Mouse (Mus musculus) stomach, adult 2 months (tissue): ENCODE measurements around the gene Tmed2. TPM values are rescaled to one million over a fixed set of nuclear protein-coding genes. Genes with fewer than 3 reads are reported as not detected.

Experiments
- polyA plus RNA-seq: library from polyadenylated mRNA; depleted of rRNA; stranded (reverse); fragments of >200 nt; gene quantifications from 2 replicates; pipeline ENCODE4 v1.2.3, GENCODE M21; 2012; rRNA removed

Gene Tmed2
- 62.2 and 109 TPM in 2 replicates for polyA plus RNA-seq

GRCm38 (mm10) chr5:124540383-124540786, at the start of gene Tmed2:
Gene Tmed2 (plus strand): TSS chr5:124540695.

GRCm38 (mm10) chr5:124530655-124531582, 9.6 kb upstream of the Tmed2 start, which contains the start of gene Rilpl1:
Gene Rilpl1 (minus strand): TSS chr5:124531391.

GRCm38 (mm10) chr5:124552558-124553307, 12.2 kb downstream of the Tmed2 start, which contains the start of gene Ddx55:
Gene Ddx55 (plus strand): TSS chr5:124552864.

GRCm38 (mm10) chr5:124578633-124579317, 38.3 kb downstream of the Tmed2 start, which contains the start of the genes Eif2b1 and Gtf2h3:
Gene Eif2b1 (minus strand): TSS chr5:124579131.
Gene Gtf2h3 (plus strand): TSS chr5:124579140.

Other genes starting within 250 kb of the Tmed2 start
- 0.40 and 0.56 TPM in 2 replicates for gene Mphosph9, start 212.7 kb upstream of the Tmed2 start, polyA plus RNA-seq
- 1.1 and 1.5 TPM in 2 replicates for gene 2810006K23Rik, start 212.6 kb upstream of the Tmed2 start, polyA plus RNA-seq
- 31.9 and 41.4 TPM in 2 replicates for gene Cdk2ap1, start 177.6 kb upstream of the Tmed2 start, polyA plus RNA-seq
- gene Sbno1, start 114.7 kb upstream of the Tmed2 start, polyA plus RNA-seq, result 2.2 and 2.6 TPM in 2 replicates
- gene Kmt5a, start 100.8 kb upstream of the Tmed2 start, polyA plus RNA-seq, result 37.3 and 38.1 TPM in 2 replicates
- gene Rilpl2, start 62.3 kb upstream of the Tmed2 start, polyA plus RNA-seq, result 7.1 and 8.3 TPM in 2 replicates
- gene Snrnp35, start 57.6 kb upstream of the Tmed2 start, polyA plus RNA-seq, result 0.38 and 0.57 TPM in 2 replicates
- gene Rilpl1, start 9.3 kb upstream of the Tmed2 start, polyA plus RNA-seq, result 3.3 and 3.9 TPM in 2 replicates
- 5.0 and 6.3 TPM in 2 replicates for gene Ddx55, start 12.2 kb downstream of the Tmed2 start, polyA plus RNA-seq
- gene Eif2b1, start 38.4 kb downstream of the Tmed2 start, polyA plus RNA-seq, result 10.1 and 10.7 TPM in 2 replicates
- gene Gtf2h3, start 38.4 kb downstream of the Tmed2 start, polyA plus RNA-seq, result 10.6 and 12.0 TPM in 2 replicates
- gene Atp6v0a2, start 87.9 kb downstream of the Tmed2 start, polyA plus RNA-seq, result 23.6 and 24.4 TPM in 2 replicates
- 0.05 and 0.08 TPM in 2 replicates for gene Dnah10, start 184.4 kb downstream of the Tmed2 start, polyA plus RNA-seq